Mouse (Mus musculus): Measurements from ENCODE around the gene Fgf14. TPM values are rescaled to one million over a fixed set of nuclear protein-coding genes. Genes with fewer than 3 reads are reported as not detected.
"Not testable (repeated sequence)": the region's sequence is repeated elsewhere in the genome, so short reads cannot be mapped to it uniquely, and the experiment has no call there.

Fgf14 gene
- total RNA-seq, 2 experiments from 2014 or later = 0.11 to 0.12 TPM

GRCm38 (mm10) chr14:124474066-124474667 lies 202.8 kb downstream of the Fgf14 start:
- no peak for DNase-seq

- DNase-seq = no peak
Observed at GRCm38 (mm10) chr14:124470909-124471308, 206.0 kb downstream of the Fgf14 start.

- no peak for DNase-seq
Observed at GRCm38 (mm10) chr14:124455120-124455519, 221.8 kb downstream of the Fgf14 start.

GRCm38 (mm10) chr14:124446096-124446840 lies 230.7 kb downstream of the Fgf14 start:
- DNase-seq = no peak

GRCm38 (mm10) chr14:124444831-124445230 lies 232.1 kb downstream of the Fgf14 start:
- no peak for DNase-seq

GRCm38 (mm10) chr14:124439298-124439697 lies 237.6 kb downstream of the Fgf14 start:
- DNase-seq = not testable (repeated sequence)

GRCm38 (mm10) chr14:124411890-124412289 lies 265.0 kb downstream of the Fgf14 start:
- DNase-seq = no peak

- no peak for DNase-seq
Observed at GRCm38 (mm10) chr14:124410945-124411344, 266.0 kb downstream of the Fgf14 start.

- no peak for DNase-seq
Observed at GRCm38 (mm10) chr14:124328391-124328790, 348.5 kb downstream of the Fgf14 start.

- no peak for DNase-seq
Observed at GRCm38 (mm10) chr14:124319017-124319718, 357.8 kb downstream of the Fgf14 start.

GRCm38 (mm10) chr14:124315513-124315912 lies 361.4 kb downstream of the Fgf14 start:
- no peak for DNase-seq

GRCm38 (mm10) chr14:124287027-124287426 lies 389.9 kb downstream of the Fgf14 start:
- DNase-seq = no peak

- DNase-seq = no peak
Observed at GRCm38 (mm10) chr14:124278384-124278944, 398.5 kb downstream of the Fgf14 start.

GRCm38 (mm10) chr14:124266977-124267376 lies 409.9 kb downstream of the Fgf14 start:
- DNase-seq = no peak

GRCm38 (mm10) chr14:124264541-124265059 lies 412.3 kb downstream of the Fgf14 start:
- DNase-seq = no peak

GRCm38 (mm10) chr14:124263199-124263598 lies 413.7 kb downstream of the Fgf14 start:
- DNase-seq = no peak

GRCm38 (mm10) chr14:124247517-124247916 lies 429.4 kb downstream of the Fgf14 start:
- no peak for DNase-seq

- no peak for DNase-seq
Observed at GRCm38 (mm10) chr14:124223445-124223844, 453.5 kb downstream of the Fgf14 start.

GRCm38 (mm10) chr14:124222447-124222846 lies 454.5 kb downstream of the Fgf14 start:
- DNase-seq = no peak

- DNase-seq = no peak
Observed at GRCm38 (mm10) chr14:124220979-124221378, 455.9 kb downstream of the Fgf14 start.

- DNase-seq = no peak
Observed at GRCm38 (mm10) chr14:124195806-124196205, 481.1 kb downstream of the Fgf14 start.

- DNase-seq = no peak
Observed at GRCm38 (mm10) chr14:124195331-124195730, 481.6 kb downstream of the Fgf14 start.

- no peak for DNase-seq
Observed at GRCm38 (mm10) chr14:124192815-124193142, 484.1 kb downstream of the Fgf14 start.

Measured in gastrocnemius, postnatal 10 days (tissue).